Mouse (Mus musculus) C2C12 (cell line): ENCODE results near the gene Psmf1.

Experiments used
- CEBPB ChIP-seq: IDR thresholded peaks from one replicate; pipeline ENCODE4 v1.6.1; 2011; ENCODE audit warnings: low read depth, mild to moderate bottlenecking, control low read depth, moderate library complexity
- CTCF ChIP-seq: IDR thresholded peaks from one replicate; pipeline ENCODE4 v1.5.1; 2011; ENCODE audit not compliant: control insufficient read depth, insufficient read depth, insufficient read length
- FOSL1 ChIP-seq: IDR thresholded peaks from one replicate; pipeline ENCODE4 v1.8.0; 2011; ENCODE audit warnings: mild to moderate bottlenecking, low read length; ENCODE audit not compliant: poor library complexity, insufficient read depth, severe bottlenecking

GRCm38 (mm10) chr2:151670026-151670967 is 73.7 kb downstream of the Psmf1 start:
- TF ChIP-seq CTCF (no peak), CEBPB (no peak), FOSL1 (no peak)
